In genomic region chr11:68547484-68547883, GRCm38 (mm10) we compare ENCODE assay signal across 24 mouse cellular contexts. TPM values are rescaled to one million over a fixed set of nuclear protein-coding genes. Genes with fewer than 3 reads are reported as not detected.
DNase-seq lines count a peak whose midpoint lies in the region; ATAC-seq lines count a peak whose summit lies in the region.
"Had no signal": no experiment of that assay in that cellular context is flagged by ENCODE, and none has a peak within 500 bp of the region (broad histone marks: within the 10 kb centered on the region; RNA-seq: fewer than 3 reads in every experiment).

No protein-coding gene starts in this region.

- ATAC-seq in forebrain, embryonic 15.5 days (replicated peaks): no peak
- no peak for ATAC-seq in CD4-positive, CD25-positive, alpha-beta regulatory T cell, adult 4 months
- ATAC-seq: forebrain, embryonic 16.5 days; hindbrain, embryonic 16.5 days had no signal

- H3K9ac ChIP-seq in forebrain, embryonic 15.5 days (replicated peaks): no peak overlapping the region
- H3K9ac ChIP-seq: embryonic facial prominence, embryonic 15.5 days; heart, embryonic 12.5 days; hindbrain, embryonic 12.5 days had no signal

- no peak overlapping the region for H3K4me2 ChIP-seq in forebrain, embryonic 15.5 days (replicated peaks)
- H3K4me2 ChIP-seq: embryonic facial prominence, embryonic 15.5 days; heart, embryonic 12.5 days; hindbrain, embryonic 12.5 days had no signal

- no peaks in the 10 kb centered on the region for H3K27me3 ChIP-seq in forebrain, embryonic 15.5 days
- H3K27me3 ChIP-seq: CH12.LX; embryonic facial prominence, embryonic 15.5 days; hindbrain, embryonic 12.5 days had no signal

- H3K27ac ChIP-seq in forebrain, embryonic 15.5 days (replicated peaks): no peak overlapping the region
- H3K27ac ChIP-seq: embryonic facial prominence, embryonic 15.5 days; forebrain, embryonic 10.5 days; heart, adult 2 months; hindbrain, embryonic 12.5 days had no signal

- no peaks in the 10 kb centered on the region for H3K36me3 ChIP-seq in forebrain, embryonic 15.5 days
- H3K36me3 ChIP-seq: embryonic facial prominence, embryonic 15.5 days; forebrain, embryonic 10.5 days; heart, embryonic 12.5 days; hindbrain, embryonic 12.5 days had no signal

- WGBS in forebrain, embryonic 15.5 days: 51% methylated on average over 2 of the region's 2 CpGs

- no peaks in the 10 kb centered on the region for H3K4me1 ChIP-seq in forebrain, embryonic 15.5 days
- H3K4me1 ChIP-seq: hindbrain, embryonic 12.5 days had no signal

- H3K4me3 ChIP-seq in forebrain, embryonic 15.5 days: no peak overlapping the region
- H3K4me3 ChIP-seq: embryonic facial prominence, embryonic 15.5 days; erythroblast, embryonic 14.5 days; forebrain, embryonic 10.5 days; heart, adult 2 months; heart, embryonic 12.5 days; hindbrain, embryonic 12.5 days had no signal

- H3K9me3 ChIP-seq in forebrain, embryonic 15.5 days: no peaks in the 10 kb centered on the region
- H3K9me3 ChIP-seq: embryonic facial prominence, embryonic 15.5 days; forebrain, embryonic 10.5 days; heart, embryonic 12.5 days; hindbrain, embryonic 12.5 days had no signal

- peak; percentile 89 for DNase-seq in heart, adult 11 months
- no peak for DNase-seq in heart, adult 9 months (ENCODE audit: low spot score in 2 of 2)
- peak; percentile 58 for DNase-seq in adipocyte (ENCODE audit: low spot score)
- DNase-seq in lung, postnatal 10 days: peak; percentile 73
- peak; percentile 52 to 71 for DNase-seq in lung, postnatal 4 days
- no peak for DNase-seq in testis, postnatal 10 days (ENCODE audit: low spot score)
- DNase-seq: adrenal gland, postnatal 10 days; cerebellum, adult 11-12 months; cerebellum, adult 9-10 months; cerebellum, postnatal 36 days; gastrocnemius, postnatal 10 days; heart, adult 2 months; heart, postnatal 36 days had no signal

RNA-seq across cellular contexts. Expression of gene Mfsd6l, which starts 8.5 kb away (rescaled TPM):
- polyA plus RNA-seq in forebrain, embryonic 15.5 days (2015; fragmentation: Nextera tagmentation; extraction: Ambion mirVana): not detected in 2 replicates
- not detected for polyA plus RNA-seq in CD4-positive, CD25-positive, alpha-beta regulatory T cell, adult 4 months (2017; shearing (Covaris generic))
- polyA plus RNA-seq: C2C12; erythroblast, embryonic 14.5 days; forebrain, embryonic 16.5 days had no signal

RNA-seq across cellular contexts. Expression of gene Ccdc42, which starts 39.3 kb away (rescaled TPM):
- 0.18 and 0.45 TPM in 2 replicates for polyA plus RNA-seq in forebrain, embryonic 15.5 days (2015; fragmentation: Nextera tagmentation; extraction: Ambion mirVana)
- not detected for polyA plus RNA-seq in CD4-positive, CD25-positive, alpha-beta regulatory T cell, adult 4 months (2017; shearing (Covaris generic))
- polyA plus RNA-seq: C2C12; embryonic facial prominence, embryonic 15.5 days; erythroblast, embryonic 14.5 days; heart, adult 2 months had no signal

RNA-seq across cellular contexts. Expression of gene Pik3r6, which starts 44.7 kb away (rescaled TPM):
- 1.4 and 2.3 TPM in 2 replicates for polyA plus RNA-seq in forebrain, embryonic 15.5 days (2015; fragmentation: Nextera tagmentation; extraction: Ambion mirVana)
- not detected for polyA plus RNA-seq in CD4-positive, CD25-positive, alpha-beta regulatory T cell, adult 4 months (2017; shearing (Covaris generic))
- polyA plus RNA-seq: C2C12 had no signal

Comparison
In these comparisons a context has a peak if more than half of its experiments do, and no peak if none do; other contexts are left out.
1. DNase-seq: peak in heart, adult 11 months (single experiment), adipocyte (single experiment), lung, postnatal 10 days (single experiment) and lung, postnatal 4 days (2 of 2); none in heart, adult 9 months (0 of 2) and testis, postnatal 10 days (single experiment).